Mouse (Mus musculus) liver, postnatal 0 days (tissue): ENCODE results near the gene H2-Q10.
"Not testable (repeated sequence)": the region's sequence is repeated elsewhere in the genome, so short reads cannot be mapped to it uniquely, and the experiment has no call there.

Experiments
- CTCF ChIP-seq: sonication (generic); IDR thresholded peaks from 2 replicates; pipeline ENCODE4 v1.5.1; 2016; ENCODE audit warnings: antibody characterized with exemption, low read depth
- EP300 ChIP-seq: IDR thresholded peaks from 2 replicates; pipeline ENCODE4 v1.6.1; 2016; ENCODE audit warnings: antibody characterized with exemption, low read depth, mild to moderate bottlenecking

- not testable (repeated sequence) for TF ChIP-seq CTCF, EP300
Measured at GRCm38 (mm10) chr17:35435577-35435976, 34.3 kb upstream of the H2-Q10 start.
